Mouse (Mus musculus) R1 (cell line): ENCODE data around the gene Fbxw21.

Experiments
- DNase-seq: peaks from one replicate; pipeline ENCODE4 v3.0.0-alpha.2; 2018; ENCODE audit warnings: low read depth, low spot score

The Fbxw21 gene

GRCm38 (mm10) chr9:109090446-109090845, 71.4 kb downstream of the Fbxw21 start:
- peak; percentile 66 for DNase-seq
